Mouse (Mus musculus) brain, adult 10 weeks (tissue): ENCODE results near the gene Fam219b. TPM values are rescaled to one million over a fixed set of nuclear protein-coding genes. Genes with fewer than 3 reads are reported as not detected.

Source experiments
- polyA plus RNA-seq: library from polyadenylated mRNA; stranded (reverse); fragments of 350-450 nt; fragmentation: Illumina TruSeq; extraction: RNeasy Lipid Tissue Mini Kit (QIAGEN cat#74804); gene quantifications from one replicate; pipeline ENCODE4 v1.2.3, GENCODE M21; 2015; ENCODE audit warnings: low read depth, low replicate concordance

Fam219b gene
- polyA plus RNA-seq = 13.1 TPM

DNA sequence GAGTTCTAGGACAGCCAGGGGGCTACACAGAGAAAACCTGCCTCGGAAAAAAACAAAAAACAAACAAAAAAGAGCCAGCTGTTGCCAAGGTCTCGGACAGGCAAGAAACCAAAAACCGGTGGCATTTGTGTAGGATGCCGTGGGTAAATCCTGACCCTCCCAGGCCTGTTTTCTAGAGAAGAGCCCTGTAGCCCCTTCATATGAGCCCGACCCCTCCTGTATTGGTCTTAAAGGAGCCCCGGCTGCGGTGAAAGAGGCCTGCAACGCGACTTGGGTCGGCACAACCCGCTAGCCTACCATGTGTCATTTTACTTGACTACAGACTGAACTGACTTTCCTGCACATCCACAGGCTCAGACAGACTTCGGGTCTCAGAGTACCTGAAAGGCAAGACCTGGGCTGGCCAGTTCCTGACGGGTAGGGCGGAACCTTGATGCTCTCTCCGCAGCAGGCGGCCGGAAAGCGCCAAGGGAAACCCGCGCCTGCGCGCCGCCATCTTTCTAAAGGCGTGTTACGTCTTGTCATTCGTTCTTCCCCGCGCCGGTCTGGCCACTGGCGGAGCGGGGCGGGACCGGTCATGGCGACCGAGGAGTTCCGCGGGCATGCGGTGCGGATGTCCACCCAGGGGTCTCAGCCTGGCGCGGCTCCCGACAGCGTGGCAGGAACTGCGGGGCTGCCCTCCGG, at the start of gene Fam219b:
TSS of gene Fam219b (plus strand) at position 485 of the 684 bp plus-strand sequence.

DNA sequence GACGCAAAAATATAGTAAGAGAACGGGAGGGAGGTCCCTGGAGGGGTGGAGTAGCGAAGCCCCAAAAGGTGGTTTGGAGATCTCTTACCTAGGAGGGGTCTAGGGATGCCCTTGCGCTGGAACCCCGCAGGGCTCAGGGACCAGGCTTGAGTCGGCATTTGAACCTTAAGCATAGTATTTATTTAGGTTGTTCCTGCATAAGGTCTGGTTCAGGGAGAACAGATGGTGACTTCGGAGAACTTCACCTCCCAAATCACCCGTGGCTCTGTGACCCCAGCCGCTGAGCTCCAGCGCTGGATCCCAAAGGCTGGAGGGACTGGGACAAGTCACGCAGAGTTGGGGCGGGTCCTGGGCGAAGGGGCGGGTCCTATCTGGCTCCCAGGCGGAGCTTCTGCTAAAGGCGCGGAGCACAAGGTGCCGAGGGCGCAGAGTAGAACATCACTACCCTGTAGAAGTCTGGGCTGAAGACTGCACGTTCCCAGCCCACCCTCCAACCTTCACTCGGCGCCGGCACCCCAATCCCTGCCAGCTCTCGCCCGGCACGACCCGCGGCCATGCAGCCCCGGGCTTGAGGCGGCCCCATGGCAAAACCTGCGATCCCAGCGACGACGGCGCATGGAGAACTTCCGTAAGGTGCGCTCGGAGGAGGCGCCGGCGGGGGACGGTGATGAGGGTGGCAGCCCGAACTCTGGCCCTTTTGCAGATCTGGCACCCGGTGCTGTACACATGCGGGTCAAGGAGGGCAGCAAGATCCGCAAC, 33.5 kb upstream of the Fam219b start, which contains the start of gene Rpp25:
TSS of gene Rpp25 (plus strand) at position 405 of the 759 bp plus-strand sequence.

DNA sequence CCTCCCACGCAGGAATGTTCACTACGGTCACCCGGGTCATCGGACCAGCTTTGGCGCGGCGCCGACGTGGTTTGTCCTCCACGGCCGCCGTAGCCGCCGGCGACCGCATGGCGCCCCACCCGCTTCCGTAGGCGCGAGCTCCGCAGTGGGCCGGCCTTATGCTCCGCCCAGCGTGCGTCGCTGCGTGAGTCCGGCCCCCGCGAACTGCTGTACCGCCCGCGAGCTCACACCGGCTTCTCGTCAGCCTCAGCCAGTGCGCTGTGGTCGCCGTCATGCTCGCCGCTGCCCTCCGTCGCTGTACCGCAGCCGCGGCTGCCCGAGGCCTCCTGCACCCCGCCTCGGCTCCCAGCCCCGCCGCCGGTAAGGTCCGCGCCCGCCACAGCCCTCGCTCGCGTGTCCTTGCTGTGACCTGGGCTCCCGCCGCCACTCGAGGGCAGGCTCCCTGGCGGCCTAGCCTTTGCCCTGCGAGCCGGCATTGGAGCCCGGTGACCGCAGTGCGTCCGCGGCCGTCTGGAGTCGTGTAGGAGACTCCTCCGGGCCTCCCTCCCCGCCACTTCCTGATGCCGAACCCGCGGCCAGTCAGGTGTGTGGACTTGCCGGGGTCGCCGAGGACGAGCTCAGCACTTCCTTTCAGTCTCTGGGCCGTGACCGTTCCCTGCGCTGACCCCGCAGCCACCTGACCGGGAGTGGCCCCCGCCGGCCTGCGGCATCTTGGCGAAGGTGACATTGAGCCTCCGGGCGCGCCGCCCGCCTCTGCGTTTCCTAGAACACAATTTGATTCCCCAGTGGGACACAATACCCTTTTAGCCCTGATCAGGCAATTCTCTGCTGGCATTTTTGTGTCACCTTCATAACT, 16.0 kb upstream of the Fam219b start, which contains the start of gene Cox5a:
TSS of gene Cox5a (plus strand) at position 219 of the 856 bp plus-strand sequence.

DNA sequence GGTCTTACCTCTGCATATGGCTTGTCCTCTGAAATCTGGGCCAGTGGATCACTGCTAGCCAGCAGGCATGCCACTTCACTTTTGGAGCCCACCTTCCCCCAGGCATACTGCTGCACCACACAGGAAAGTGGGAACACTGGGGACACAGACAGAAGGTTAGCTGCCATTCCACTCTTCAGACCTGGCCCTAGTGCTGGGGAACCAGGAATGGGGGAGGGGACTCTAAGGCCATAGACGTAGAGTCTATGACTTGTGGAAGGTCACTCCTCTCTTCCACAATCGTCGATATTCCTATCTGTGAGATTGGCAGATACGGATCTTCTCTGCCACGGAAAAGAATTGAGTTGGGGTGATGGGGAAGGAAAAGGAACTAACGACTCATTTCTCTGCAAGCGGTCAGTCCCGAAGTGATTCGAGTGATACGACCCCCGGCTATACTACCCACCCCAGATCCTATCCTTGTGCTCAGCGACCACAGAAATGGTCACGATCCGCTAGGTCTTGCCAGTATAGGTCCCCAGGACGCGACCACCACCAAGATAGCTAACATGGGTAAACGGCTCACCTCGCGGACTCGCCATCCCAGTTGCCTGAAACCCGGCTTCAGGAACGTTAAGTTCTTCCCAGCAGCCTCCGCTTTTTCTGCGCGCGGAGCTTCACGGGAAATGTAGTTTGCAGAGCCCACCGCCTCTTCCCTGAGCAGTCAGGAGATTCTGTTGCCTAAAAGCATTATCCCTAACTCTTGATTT, 15.0 kb downstream of the Fam219b start, which contains the start of gene Mpi:
TSS of gene Mpi (minus strand) at position 625 of the 749 bp plus-strand sequence.

DNA sequence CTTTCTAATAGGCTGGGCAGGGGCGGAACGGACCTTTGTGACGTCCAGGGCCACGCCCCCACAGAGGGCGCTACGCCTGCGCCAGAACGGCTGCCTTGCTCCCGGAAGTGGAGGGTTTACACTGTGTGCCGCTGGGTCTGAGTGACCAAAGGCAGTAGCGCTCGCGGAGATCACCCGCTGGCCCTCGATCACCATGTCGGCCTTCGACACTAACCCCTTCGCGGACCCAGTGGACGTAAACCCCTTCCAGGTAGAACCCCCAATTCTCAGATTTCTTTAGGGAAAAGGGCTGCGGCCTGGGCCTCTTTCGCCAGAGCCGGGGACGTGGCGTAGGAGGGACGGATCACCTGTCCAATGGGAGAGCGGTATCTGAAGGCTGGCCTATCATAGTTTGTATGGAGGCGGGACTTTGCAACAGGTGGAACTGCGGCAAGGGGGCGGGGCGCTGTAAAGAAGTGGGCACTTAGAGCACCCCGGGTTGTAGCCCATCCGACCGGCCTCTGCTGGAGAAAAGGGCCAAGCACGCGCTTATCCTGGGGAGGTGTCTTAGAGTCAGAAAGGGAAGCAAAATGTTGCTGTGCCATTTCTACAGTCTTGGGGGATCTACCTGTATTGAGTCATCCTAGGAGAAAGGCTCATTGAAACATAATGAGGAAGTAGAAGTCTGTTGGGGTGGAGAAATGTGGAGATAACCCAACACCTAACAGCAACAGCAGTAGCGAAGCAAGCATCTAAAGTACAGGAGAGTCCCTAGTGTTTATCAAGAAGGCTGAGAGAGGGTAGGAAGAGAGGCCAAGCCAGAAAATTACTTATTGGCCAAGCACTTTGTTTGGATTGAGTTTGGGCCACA, 23.8 kb downstream of the Fam219b start, which contains the start of gene Scamp2:
TSS of gene Scamp2 (plus strand) at position 83 of the 850 bp plus-strand sequence.

DNA sequence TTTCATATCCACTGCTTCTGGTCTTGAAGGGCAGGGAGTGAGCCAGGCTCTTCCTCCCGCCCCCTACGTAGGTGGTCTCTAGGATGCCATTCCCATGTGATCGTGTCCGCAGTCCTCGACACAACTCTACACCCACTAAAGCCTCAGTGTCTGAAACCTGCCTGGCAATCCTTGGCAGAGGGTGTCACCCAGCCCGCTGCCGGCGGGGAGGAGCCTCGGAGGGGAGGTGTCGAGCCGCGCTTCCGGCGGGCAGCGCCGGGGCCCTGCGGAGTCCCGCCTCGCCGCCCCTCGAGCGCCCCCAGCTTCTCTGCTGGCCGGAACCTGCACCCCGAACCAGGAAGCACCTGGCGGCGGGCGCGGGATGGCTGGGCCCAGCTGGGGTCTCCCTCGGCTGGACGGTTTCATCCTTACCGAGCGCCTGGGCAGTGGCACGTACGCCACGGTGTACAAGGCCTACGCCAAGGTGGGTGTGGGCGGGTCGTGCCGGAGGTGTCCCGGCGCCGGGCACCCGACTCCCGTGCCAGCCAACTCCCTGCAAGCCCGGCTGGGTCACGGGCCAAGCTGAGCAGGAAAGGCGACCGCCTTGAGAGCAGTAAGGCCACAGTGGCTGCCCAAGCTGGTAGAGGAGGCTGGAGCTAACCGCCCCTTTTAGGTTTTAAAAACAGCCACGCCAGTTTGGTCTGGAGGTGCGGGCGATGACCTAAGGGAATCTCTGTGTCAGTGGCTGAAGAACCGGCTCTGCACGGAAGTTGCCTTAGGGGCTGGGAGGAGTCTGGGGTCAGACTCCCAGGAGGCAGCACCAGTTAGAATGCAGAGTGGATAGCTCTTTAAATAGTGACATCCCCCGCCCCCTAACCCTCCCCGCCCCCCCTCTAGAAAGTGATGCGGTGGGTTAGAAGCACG, 52.1 kb downstream of the Fam219b start, which contains the start of gene Ulk3:
TSS of gene Ulk3 (plus strand) at position 229 of the 903 bp plus-strand sequence.

Other genes starting within 250 kb of the Fam219b start
- gene Ppcdc, start 97.4 kb upstream of the Fam219b start, polyA plus RNA-seq = 22.0 TPM
- gene Scamp5, start 69.5 kb upstream of the Fam219b start, polyA plus RNA-seq = 344 TPM
- 25.4 TPM for gene Rpp25, start 33.5 kb upstream of the Fam219b start, polyA plus RNA-seq
- 638 TPM for gene Cox5a, start 16.3 kb upstream of the Fam219b start, polyA plus RNA-seq
- 71.0 TPM for gene Mpi, start 15.2 kb downstream of the Fam219b start, polyA plus RNA-seq
- 22.4 TPM for gene Scamp2, start 23.4 kb downstream of the Fam219b start, polyA plus RNA-seq
- gene Ulk3, start 51.9 kb downstream of the Fam219b start, polyA plus RNA-seq = 26.8 TPM
- 20.5 TPM for gene Cplx3, start 68.8 kb downstream of the Fam219b start, polyA plus RNA-seq
- gene Lman1l, start 83.2 kb downstream of the Fam219b start, polyA plus RNA-seq = not detected
- 32.9 TPM for gene Csk, start 116.1 kb downstream of the Fam219b start, polyA plus RNA-seq
- not detected for gene Cyp1a2, start 146.2 kb downstream of the Fam219b start, polyA plus RNA-seq
- not detected for gene Cyp1a1, start 150.4 kb downstream of the Fam219b start, polyA plus RNA-seq
- gene Edc3, start 171.0 kb downstream of the Fam219b start, polyA plus RNA-seq = 11.9 TPM
- gene Clk3, start 228.3 kb downstream of the Fam219b start, polyA plus RNA-seq = 85.0 TPM